Mouse (Mus musculus) liver, postnatal 0 days (tissue): ENCODE measurements around the gene Gm17581.

Experiments
- CTCF ChIP-seq: sonication (generic); IDR thresholded peaks from 2 replicates; pipeline ENCODE4 v1.5.1; 2016; ENCODE audit warnings: antibody characterized with exemption, low read depth
- EP300 ChIP-seq: IDR thresholded peaks from 2 replicates; pipeline ENCODE4 v1.6.1; 2016; ENCODE audit warnings: antibody characterized with exemption, low read depth, mild to moderate bottlenecking

DNA sequence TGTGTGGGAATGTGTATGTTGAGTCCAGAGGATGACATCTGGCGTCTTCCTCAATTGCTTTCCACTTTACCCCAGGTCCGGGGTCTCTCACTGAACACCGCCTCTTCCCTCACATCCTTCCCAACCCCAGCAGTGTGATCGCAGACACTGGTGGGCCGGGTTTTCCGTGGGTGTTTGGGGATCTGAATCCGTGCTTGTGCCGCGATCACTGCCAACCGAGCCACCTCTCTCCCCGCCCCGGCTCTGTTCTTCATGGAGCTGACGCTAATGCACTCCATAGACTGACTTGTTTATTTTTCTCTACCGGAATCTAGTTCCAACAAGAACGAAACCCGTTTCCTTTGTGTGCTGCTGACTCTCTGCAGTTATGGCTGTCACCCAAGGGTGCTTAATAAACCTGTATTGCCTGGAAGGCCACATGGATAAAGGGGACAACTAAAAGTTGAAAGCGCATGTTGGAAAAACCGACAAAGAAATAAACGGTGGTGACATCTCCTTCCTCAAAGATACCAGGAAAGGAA lies 34.2 kb downstream of the Gm17581 start:
- TF ChIP-seq CTCF (no peak), EP300 (no peak)
